Mouse (Mus musculus) ovary, postnatal 14 days (tissue): ENCODE data around the gene F2r.
A peak's percentile ranks its signal among the peaks of the same experiment; 100 is the strongest.

Source experiments
- DNase-seq: peaks from one replicate; pipeline ENCODE4 v3.0.0; 2022; ENCODE audit warnings: low spot score

The F2r gene

DNA sequence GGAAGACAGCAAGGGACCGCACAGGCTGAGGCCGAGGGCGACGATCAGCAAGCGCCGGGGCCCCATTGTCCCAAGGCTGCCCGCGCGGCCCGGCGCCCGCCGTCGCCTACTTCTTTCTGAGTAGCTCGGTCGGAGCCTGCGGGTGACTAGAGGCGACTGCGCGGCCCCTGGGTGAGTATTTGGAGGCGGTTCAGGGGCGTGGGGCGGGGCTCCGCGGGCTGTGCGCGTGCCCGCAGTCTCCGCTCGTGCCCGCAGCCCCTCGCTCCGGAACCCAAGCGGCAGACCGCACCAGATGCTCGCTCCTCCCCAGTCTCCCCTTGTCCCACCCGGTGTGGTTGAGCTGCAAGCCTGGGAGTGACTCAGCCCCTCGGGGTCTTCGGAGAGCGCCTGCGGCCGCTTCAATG lies at the start of gene F2r:
F2r (minus strand) TSS at position 179 of the 404 bp plus-strand sequence.
- DNase-seq, result peak; percentile 71

DNA sequence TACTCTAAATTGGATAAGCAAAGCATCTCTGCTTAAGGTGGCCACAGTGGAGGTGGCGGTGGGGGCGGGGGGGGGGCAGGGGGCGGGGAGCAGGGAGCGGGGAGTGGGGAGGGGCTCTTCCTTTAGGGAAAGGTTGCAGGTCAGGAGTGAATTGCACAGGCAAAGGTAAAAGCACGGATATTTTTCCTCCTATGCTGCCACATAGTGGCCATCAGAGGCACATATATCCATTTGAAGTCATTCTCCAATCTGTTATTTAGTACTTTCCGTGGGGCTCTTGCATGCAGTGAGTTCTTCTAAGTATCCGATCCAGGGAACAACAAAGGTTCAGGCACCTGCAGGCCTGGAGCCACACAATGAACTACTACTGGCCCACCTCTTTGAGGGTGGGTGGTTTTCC lies 49.0 kb upstream of the F2r start:
- DNase-seq, result no peak

DNA sequence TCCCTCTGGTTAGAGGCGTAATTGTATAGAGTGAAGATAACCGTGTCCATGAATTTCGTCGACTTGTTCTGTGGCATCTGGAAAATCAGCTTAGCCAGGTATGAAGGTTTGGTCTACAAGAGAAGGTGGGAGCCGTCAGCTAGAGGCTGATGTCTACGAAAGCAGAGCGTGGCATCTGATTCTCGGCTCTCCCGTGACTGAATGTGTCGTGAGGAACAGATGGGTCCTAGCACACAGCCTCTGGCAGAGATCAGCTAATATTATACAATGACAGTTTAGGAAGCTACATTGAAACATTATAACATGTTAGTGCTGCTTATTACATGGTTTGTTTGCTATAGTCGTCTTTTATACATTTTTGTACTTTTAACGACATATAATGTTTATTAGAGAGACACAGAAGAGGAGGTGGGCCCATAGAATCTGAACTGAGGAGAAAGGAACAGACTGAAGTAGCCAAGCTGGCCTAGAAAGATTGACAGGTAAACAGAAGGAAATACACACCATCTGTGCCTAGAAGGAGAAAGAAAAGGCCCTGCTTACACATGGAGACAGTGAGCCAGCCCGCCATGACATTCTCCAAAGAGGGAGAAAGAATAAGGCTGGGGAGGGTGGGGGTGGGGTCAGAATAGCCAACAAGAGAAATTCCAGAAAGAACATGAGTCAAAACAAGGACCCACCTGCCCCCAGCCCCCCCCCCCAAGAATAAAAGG lies 47.5 kb upstream of the F2r start:
- DNase-seq, result no peak

DNA sequence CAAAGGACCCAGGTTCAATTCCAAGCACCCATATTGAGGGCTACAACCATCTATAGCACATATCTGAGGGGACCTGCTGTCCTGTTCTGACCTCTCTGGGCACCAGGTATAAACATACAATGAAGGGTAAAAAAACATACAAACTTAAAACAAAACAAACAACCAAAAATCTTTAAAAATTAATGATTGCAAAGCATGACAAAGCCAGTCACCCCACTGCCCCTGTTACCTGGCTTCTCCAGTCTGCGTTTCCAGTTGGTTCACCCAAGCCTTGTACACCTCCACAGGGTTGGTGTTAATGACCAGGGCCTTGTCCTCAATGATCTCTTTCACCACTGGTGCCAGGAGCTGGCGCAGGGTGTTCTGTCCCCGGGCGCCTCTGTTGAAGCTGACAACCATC lies 45.5 kb upstream of the F2r start:
- no peak for DNase-seq

DNA sequence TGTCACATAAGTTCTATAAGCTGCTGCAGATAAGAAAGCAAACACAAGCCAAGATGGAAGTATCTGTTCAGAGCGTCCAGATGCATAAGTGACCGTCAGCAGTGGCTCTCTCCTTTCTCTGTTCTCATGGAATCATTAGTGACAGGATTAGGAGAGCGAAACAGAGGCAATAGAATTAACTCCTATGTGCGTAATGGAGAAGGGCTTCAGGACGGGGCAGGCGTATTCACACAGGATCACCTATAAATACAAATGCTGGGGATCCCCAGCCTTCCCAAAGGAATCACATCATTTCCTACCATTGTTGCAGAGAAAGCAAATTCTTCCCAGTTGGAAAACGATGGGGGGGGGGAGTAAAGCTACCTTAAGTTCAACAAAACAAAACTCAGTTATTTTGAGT lies 41.1 kb upstream of the F2r start:
- DNase-seq, result no peak

DNA sequence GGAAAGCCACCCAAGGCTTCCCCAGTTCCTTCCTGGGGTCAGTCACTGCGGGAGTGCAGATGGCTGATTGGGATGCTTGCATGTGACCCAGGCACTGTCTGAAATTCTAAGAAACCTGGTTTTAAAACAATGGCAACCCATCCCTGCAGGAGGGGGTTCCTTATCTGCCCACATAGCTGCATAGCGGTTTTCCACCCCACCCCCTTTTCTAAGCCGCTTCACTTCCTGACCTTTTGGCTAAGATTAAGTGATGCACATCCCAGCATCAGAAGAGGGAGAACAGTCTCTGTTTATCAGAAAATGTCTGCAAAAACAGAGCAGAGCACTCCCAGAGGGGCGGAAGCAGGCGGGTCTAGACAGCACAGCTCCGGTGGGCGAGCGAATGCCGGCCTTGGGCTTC lies 38.9 kb upstream of the F2r start:
- DNase-seq, result no peak

DNA sequence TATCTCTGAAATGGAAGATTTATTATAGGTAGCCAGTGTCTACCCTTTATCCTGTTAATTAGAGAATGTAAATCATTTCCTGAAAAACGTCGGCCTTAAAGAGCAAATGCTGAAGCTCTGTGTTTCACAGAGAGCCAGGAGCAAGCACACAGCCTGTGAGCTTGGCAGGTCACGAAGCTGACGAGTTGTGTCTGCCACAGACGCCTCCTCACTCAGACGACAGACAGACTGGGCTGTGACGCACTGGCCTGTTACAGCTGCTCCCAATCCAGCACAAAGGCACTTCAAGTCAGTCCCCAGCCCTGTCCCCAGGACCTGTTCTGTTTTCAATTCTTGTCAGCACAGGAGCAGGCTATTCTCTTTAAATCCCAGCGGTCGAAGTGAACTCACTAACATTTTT lies 37.0 kb upstream of the F2r start:
- DNase-seq, result no peak

DNA sequence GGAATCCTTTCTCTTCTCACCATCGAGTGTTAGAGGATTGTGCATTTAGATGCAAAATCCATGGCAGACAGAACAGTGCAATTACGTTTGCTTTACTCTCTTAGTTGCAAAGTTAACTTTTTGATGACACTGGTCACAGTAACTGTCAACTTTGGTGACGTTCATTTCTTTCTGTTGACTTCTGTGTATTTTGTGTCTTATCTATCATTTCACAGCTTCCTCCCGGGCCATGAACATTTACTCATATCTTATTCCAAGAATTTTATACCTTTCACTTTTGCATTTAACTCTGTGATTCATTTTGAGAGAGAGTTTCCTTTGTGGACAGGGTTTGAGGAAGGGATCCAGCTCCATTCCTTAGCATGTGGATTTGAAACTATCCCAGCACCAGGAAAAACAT lies 35.4 kb upstream of the F2r start:
- no peak for DNase-seq

DNA sequence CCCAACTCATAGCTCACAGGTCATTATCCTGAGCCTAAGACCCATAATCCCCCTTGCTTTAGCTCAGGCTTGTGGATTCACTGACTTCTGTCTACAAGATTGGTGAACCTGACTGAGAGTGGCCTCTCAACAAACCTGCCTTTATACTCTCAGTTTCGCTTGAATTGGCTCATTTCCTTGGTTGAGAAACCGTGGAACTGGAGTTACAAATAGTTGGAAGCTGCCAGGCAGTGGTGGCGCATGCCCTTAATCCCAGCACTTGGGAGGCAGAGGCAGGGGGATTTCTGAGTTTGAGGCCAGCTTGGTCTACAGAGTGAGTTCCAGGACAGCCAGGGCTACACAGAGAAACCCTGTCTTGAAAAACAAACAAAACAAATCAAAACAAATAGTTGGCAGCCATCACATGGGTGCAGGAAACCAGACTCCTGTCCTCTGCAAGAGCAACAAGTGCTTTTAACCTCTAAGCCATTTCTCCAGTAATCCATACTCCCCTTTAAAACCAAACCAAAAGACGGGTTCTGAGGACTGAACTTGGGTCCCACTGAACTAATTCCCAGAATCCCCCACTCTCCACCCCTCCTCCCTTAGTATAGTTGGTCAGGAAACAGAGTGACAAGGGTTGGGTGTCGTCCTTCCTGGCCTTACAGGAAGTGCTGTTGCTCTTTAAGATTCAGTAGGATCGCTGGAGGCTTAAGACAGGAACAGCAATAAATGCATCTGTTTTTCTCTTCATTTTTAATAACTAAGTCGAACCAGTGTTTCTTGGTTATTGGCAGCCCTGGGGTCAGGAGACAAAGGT lies 33.8 kb upstream of the F2r start:
- no peak for DNase-seq

DNA sequence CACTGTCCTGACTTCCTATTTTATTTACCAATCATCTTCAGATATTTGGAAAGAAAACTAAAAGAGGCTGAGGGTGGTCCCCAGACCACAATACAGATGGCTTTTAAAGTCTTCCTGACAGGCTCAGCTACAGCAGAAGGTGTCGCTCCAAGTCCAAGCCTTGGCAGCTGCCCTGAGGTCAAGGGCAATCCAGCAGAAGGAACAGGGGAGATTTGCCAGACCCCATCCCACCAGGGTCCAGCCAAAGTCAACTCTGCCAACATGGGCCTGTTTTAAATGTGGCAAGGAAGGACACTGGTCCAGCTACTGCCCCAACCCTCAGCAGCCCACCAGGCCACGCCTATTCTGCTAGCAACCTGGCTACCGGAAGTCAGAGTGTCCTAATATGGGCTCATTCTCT lies 31.7 kb upstream of the F2r start:
- no peak for DNase-seq

DNA sequence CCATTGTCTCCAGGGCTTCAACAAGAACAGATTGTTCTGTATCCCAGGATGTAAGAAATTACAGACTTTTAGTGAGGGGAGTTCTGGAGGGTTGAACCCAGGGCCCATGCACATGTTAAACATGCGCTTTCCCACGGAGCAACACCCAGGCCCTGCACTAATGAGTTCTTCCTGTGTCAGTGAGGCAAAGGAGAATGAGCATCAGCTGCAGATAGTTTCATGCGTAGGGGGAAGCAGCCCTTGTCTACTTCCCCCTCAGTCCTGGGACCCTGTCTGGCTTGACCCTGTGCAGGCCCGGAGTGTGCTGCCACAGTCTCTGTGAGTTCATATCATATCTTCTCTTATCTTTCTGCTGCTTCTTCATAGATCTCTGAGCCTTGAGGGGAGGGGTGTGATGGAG lies 29.0 kb upstream of the F2r start:
- DNase-seq, result no peak

DNA sequence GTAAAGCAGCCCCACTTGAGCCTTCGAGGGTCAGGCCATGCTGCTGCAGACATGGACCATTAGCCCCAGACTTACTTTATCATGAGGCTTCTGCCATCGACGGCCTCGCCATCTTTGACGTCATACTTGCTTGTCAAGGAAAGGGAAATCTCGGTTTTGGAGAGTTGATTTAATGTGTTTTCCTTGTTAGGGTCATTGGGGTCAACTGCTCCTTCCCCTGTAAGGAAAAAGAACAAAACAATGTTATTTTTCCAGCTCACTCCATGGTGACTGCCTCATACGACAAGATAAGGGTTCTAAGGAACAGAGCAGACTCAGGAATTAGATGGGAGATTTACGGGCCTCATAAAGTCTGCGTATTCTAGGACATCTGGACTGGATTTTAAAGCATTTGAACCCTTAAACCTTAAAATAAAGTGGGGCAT lies 28.4 kb upstream of the F2r start:
- DNase-seq, result no peak

DNA sequence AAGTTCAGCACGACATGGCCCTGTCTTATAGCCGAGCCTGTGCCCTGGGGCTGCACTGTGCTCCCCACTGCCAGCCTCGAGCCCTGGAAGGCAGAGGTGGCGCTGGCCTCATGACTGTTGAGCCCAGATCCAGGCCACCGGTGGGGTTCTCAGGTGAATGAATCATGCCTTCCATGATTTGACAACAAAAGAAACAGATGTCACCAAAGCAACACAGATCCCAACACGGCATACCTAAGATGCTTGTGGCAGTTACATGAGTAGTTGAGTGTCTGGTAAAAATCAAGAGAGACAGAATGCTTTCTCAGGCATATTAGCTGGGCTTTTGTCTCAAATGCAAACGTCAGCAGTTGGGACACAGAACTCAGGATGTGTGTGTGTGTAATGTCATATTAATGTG lies 25.5 kb upstream of the F2r start:
- no peak for DNase-seq

DNA sequence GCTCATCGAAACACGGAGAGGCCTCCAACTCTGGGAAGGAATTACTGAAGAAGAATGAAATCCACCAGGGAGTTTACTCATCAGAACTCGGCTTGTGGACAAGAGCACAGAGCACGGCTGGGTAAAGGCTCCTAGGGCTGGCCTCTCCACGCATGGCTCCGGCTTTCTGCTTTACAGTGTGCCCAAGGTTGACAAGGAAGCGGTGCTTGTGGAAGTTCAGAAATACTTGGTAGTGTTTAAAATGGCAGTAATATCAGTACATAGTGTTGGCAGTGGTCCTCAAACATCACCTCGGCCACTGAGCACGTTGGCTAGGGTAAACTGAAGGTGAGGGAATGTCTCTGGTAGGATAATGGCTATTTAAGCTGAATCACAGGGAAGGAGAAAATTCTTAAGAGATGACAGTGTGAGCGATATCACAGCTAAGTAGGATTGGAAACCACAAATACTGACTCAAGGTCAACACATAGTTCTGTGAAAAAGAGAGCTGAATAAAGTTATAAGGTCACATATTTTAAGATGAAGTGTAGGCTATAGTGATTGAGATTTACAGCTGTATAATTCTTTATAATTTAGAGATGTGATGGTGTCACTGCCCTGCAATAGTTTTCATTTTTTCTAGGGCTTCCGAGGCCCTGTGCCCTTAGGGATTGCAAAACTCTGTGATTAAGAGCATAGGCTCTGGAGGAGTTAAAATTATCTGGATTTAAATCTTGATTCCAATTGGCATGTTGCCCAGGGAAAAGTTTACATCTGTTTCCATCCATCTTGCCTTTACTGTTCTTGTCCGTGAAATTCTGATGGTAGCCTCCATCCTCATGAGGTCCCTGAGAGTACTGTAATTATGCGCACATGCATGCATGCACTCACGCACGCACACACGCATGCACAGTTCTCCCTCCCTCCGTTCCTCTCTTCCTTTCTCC lies 23.0 kb upstream of the F2r start:
- DNase-seq, result no peak

DNA sequence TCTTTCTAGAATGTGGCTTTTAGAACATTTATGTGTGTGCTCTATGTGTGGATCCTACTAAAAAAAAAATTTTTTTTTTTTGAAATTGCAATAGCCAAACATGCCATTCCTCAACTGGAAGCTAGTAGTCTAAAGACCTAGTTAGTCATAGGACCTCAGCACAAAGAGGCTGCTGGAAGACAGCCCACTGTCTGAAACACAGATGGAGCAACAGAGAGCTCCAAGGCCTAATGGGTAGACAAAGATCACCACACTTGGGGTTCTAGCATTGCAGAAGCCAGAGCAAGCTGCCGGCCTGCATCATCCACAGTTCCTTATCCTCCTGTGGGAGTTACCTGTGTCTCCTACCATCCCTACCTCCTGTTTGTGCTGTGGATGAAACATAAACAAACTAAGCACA lies 22.1 kb upstream of the F2r start:
- no peak for DNase-seq

DNA sequence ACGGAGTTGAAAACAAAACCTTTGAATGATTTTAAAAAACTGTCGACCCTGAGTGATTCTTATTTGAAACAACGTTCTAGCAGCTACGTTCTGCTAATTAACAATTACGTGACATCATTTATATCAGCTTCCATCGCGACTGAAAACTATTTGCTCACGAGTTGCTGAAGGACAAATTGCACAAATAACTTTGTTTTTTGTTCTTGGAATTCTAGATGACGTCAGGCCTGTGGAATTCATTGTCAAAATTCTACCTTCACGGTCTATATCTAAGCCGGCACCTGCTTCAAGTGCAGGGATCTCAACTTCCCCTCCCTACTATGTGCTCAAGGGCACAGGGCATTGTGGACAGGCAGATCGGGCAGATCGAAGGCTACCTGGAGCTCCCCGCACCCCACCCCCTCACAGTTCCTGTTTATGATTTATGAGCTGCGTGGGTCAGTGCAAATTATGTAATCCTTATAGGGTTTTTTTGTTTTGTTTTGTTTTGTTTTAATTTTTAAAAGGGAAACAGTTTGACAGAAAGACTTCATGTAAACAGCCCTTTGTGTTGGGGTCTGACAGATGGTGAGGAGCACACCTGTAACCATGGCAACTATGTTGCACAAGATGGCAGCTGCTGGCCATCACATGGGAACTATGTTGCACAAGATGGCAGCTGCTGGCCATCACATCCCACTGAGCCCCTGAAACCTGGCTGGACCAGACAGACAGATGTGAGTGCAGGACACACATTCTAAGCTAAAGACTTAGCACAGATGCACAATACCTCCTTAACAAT lies 21.2 kb upstream of the F2r start:
- DNase-seq, result no peak

DNA sequence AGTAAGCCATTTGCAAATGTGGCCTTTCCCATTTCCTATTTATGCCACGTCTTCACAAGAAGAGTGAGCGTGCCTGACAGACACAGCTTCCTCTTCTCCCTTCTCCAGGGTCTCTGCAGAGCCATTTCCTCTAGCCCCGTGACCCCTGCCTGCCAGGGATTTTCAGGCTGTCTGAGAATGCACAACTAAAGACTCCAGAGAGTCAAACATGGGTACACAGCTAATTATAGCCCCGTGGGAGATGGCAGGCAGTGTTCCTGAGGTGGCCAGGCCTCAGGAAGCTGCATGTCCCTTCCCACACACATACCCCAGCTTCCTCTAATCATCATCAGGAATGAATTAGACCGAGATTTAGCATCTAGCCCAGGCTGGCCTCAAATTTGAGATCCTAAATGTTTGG lies 20.6 kb upstream of the F2r start:
- no peak for DNase-seq

DNA sequence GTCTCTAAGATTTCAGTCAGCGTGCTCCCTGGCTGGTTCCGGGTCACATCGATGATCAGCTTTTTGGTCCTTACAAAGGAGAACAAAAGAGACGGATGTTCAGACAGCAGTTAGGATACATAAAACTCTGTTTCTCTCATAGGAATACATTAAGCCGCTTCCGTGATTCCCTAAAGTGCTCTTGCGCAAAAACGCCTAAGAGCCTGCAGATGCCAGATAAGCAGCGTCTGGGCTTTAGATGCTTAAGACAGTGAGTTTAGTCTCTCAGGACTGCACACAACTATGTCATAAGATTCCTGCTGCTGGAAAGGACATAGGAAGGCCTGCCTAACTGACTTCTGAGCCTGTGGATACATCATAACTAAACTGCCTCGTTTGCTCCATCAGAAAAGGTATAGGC lies 19.4 kb upstream of the F2r start:
- no peak for DNase-seq

DNA sequence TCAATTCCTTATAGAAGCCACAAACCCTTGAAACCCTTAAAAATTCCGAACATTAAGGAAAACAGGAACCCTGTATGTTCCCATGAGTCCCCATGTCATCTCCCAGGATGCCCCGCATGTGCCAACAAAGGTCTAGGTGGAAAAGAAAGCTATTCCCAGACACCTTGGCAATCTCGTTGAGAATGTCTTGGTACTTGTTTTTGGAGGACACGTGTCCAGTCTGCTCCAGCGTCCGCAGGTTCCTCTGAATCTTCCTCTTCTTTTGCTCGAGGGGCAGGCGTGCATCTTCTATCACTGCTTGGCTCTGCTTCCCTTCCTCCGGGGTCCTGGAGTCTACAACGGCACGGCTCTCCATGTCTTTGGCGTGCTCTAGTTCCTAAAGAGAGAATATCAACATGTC lies 17.0 kb upstream of the F2r start:
- DNase-seq, result no peak

DNA sequence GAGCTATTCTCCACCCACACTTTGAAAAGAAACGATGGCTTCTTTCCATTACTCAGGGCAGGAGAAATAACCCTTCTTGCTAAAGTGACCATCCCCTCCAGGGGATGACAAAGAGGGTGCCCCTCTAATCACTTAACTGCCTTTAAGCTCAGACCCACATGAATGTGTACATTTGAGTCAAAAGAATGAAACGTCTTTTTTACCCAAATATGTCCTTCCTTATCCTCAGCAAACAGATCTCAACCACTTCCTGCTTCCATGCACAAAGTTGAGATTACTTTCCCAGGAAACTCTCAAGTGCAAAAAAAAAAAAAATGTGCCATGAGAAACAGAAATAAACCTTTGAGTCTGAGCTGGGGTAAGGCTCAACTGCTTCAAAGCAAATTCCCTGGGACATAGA lies 16.2 kb upstream of the F2r start:
- no peak for DNase-seq

DNA sequence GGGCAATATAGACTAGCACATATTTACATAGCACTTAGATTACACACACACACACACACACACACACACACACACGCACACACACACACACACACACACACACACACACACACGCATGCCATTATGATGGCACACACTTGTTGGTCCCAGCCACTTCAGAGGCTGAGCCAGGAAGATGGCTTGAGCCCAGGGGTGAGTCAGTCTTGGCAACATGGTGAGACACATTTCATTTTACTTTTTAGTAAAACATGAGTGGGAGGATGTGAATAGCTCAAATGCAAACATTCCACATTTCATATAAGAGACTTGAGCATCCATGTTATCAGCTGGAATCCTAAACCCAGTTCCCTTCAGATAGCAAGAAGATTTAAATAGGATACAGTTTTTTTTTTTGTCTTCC lies 15.1 kb upstream of the F2r start:
- DNase-seq, result no peak

DNA sequence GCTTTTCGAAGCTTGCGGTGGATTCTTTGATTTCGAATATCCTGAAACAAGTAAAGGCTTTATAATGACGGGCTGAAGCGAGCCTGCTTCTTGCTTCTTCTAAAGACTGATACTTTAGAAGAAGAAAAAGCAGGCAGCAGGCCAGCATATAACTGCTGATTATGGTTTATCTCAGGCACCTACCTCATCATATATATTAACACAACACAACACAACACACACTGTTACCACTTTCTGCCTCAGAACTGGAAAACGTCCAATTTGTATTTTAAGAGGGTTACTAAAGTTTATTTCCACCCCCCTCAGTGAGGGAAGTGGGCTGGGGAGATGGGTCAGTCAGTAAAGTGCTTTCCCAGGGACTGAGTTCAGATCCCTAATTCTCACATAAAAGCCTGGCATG lies 13.9 kb upstream of the F2r start:
- DNase-seq, result no peak
